Mouse (Mus musculus) stomach, postnatal 0 days (tissue): ENCODE measurements at regions not wholly inside any gene's neighbourhood (a gene's known extent, or its start where the extent isn't known, plus 50 kb on each side); places are given as distances from the start of the nearest gene placed in this dataset.

Source experiments
- CTCF ChIP-seq: IDR thresholded peaks from 2 replicates; pipeline ENCODE4 v1.5.1; 2016; ENCODE audit warnings: antibody characterized with exemption, low read depth, mild to moderate bottlenecking, moderate library complexity
- EP300 ChIP-seq: optimal IDR thresholded peaks from 2 replicates; pipeline ENCODE3; 2016; ENCODE audit warnings: antibody characterized with exemption

DNA sequence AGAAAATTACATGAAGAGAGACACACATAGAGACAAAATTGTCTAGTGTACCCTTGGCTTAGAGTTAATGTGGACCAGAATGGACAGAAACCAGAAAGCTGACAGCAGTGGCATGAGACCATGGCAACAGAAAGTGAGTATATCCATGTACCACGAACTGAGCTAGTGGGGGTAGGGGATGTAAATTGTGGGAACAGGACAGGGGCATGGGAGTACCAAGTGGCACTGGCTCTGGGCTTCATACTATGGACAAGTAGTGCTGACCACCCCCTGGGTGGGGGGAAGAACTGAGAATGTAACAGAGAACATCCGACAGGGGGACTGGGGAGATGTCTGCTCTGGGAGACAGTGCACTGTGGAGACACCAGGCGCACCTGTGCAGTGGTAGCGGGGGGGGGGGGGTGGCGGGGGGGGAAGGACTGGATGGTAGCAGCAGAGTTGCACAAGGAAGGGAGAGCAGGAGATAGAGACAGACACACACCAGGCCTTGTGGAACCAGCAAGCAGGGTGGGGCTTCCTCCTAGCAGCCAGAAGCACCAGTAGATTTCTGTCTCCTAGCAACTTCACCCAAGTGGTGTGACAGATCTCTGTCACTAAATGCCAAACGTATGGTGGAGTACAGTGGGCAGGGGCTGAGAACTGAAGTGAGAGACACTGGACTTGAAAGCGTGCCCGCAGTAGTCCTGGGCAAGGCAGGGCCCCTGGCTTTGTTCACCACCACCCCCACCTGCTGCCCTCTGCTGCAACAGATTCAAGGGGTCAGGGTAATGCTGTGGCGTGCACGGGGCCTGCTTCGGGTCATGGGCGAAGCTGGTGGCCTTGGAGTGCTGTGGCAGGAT lies 150.0 kb downstream of the Tmem17 start:
- TF ChIP-seq CTCF (no peak), EP300 (no peak)
